Mouse (Mus musculus) heart, adult 8-10 months (tissue): ENCODE data around the gene Bcl3. TPM values are rescaled to one million over a fixed set of nuclear protein-coding genes. Genes with fewer than 3 reads are reported as not detected.
"Not testable (repeated sequence)": the region's sequence is repeated elsewhere in the genome, so short reads cannot be mapped to it uniquely, and the experiment has no call there.

Experiments
- DNase-seq: peaks from one replicate; pipeline ENCODE4 v3.0.0; 2022; ENCODE audit warnings: low spot score
- total RNA-seq, 4 experiments: library from RNA; stranded (reverse); gene quantifications; 2 replicates each; pipeline ENCODE4 v1.2.4; 2022

Gene Bcl3
- total RNA-seq, 4 experiments from 2014 or later = 2.1 to 4.4 (median 3.5) TPM

GRCm38 (mm10) chr7:19806356-19806969, 16.1 kb downstream of the Bcl3 start:
- no peak for DNase-seq

- DNase-seq = peak; percentile 72
Observed at GRCm38 (mm10) chr7:19802995-19803394, 19.6 kb downstream of the Bcl3 start.

DNA sequence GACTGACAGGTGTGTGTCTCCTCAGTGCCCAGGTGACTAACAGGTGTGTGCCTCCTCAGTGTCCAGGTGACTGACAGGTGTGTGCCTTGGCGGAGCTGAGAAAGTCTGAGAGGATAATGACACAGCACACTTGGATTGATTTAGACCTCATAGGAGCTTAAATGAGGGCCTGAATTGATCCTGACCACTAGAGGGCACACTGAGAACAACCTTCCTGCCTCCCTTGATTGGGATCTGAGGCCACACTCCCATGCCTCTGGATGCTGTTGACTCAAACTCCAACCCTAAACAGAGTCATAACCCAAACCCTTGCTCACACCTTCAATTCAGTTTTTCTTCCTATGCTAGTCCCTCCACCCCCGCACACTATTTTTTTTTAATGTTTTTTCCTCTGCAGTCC, 21.8 kb downstream of the Bcl3 start:
- DNase-seq = peak; percentile 67

DNA sequence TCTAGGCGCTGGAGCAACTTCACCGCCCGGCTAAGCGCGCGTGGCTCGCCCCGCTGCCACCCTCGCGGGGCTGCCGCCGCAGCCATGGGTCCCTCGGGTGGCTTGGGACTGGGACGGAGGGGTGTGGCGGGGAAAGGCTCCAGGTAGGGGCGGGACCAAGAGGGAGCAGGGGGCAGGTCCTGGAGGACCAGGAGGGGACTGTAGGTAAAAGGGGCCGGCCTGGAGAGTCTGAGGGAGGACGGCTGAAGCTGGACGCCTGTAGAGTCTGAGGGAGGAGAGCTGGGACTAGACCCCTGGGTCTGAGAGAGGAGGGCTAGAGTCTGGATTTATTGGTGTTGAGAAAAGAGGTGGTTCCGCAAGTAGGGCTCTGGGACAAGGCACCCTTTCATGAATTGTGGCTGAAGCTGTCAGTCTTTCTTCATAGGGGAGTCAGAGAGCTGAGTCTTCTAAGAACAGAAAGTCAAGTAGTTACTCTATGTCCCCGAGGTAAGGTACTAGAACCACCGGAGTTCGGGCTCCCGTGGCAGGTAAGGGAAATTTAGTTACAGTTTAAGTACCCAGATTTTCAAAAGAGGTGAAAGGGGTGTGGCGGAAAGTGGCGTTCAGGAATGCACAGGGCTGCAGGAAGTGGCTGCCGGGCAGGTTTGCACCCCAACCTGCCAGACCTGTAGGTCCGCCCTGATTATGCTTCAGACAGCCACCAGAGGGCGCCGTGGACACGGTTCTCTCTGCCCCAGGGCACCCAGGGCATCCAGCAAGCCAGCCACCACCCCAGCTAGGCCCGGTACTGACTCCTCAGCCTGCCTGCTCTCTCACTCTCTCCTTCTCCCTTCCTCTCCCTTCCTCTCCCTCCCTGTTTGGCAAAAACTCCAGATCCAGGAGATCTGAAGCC, 25.6 kb downstream of the Bcl3 start, which contains the start of gene Cblc:
TSS of gene Cblc (minus strand) at position 113 of the 892 bp plus-strand sequence.
- peak; percentile 72 for DNase-seq

- no peak for DNase-seq
Observed at GRCm38 (mm10) chr7:19796254-19796653, 26.3 kb downstream of the Bcl3 start.

DNA sequence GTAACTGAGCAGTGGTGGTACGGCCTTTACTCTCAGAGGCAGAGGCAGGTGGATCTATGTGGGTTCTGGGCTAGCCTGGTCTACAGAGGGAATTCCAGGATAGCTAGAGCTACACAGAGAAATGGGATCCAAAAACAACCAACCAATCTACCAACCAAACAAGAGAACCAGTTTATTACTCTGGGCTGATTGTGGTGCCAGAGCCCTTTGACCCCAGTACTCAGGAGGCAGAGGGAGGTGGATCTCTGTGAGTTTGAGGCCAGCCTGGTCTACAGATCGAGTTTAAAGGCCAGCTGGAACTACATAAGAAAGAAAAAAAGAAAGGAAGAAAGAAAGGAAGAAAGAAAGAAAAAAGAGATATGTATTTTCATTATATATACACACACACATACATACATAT, 27.3 kb downstream of the Bcl3 start:
- DNase-seq = no peak

DNA sequence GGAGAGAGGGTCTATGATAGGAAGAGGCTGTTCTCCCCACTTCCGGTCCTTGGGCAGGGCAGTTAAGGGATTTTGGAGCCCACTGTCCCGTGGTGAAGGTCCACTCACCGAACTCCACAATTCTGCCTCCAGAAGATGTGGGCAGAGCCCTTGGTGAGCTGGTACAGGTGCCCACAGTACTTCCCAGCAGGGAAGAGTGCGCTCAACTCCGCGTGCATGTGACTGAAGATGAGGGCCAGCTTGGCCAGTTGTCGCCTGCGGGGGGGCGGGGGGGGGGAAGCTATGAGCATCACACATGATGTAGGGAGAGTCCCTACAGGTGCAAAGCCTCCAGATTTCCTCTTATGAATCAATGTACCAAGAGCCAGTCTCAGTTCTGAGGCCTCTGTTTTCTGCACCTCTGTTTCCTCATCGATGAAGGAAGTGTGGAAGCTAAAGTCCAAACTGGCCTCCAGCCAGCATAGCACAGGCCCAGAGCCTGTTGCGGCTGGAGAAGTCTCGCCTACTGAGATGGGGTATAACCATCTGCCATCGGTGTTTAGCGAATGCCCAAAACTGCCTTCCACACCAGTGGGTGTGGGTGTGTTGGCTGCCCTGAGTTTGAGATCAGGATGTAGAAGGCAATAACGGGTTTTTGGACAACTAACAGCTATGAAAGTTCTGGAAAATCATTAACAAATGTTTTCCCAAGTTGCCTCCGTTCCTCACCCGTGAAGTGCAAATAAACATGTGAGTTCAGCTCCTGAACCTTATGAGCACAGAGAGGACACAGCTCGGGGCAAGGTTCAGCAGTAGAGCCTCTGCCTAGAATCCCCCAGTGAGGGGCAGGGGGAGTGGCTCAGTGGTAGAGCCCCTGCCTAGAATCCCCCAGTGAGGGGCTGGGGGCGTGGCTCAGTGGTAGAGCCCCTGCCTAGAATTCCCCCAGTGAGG, 29.6 kb downstream of the Bcl3 start:
- DNase-seq = no peak

- DNase-seq = not testable (repeated sequence)
Observed at GRCm38 (mm10) chr7:19791504-19791903, 31.1 kb downstream of the Bcl3 start.

- peak; percentile 88 for DNase-seq
Observed at GRCm38 (mm10) chr7:19789904-19790347, 32.6 kb downstream of the Bcl3 start.

DNA sequence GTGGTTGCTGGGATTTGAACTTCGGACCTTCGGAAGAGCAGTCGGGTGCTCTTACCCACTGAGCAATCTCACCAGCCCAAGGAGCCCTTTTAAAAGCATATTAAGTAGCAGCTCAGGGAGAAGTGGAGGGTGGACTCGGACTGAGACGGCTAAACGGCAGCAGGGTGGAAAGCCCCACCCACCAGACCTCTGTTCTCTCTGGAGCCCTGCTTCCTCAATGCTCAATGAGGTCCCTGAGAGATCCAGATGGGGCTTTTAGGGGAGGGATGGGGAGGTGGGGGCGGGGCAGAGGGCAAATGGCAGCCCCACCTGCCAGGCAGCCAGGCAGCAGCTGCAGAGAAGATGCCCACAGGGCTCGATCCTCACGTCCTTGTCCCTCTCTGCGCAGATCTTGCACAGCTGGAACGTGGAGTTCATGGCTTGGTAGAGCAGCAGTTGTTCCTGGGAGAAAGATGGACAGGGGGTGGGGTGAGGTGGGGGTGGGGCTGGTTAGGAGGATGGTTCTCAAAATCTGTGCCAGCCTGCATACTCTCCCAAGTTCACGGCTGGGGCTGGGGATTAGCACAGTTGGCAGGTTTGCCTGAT, 36.6 kb downstream of the Bcl3 start:
- no peak for DNase-seq

- DNase-seq = no peak
Observed at GRCm38 (mm10) chr7:19784764-19785535, 37.6 kb downstream of the Bcl3 start.

DNA sequence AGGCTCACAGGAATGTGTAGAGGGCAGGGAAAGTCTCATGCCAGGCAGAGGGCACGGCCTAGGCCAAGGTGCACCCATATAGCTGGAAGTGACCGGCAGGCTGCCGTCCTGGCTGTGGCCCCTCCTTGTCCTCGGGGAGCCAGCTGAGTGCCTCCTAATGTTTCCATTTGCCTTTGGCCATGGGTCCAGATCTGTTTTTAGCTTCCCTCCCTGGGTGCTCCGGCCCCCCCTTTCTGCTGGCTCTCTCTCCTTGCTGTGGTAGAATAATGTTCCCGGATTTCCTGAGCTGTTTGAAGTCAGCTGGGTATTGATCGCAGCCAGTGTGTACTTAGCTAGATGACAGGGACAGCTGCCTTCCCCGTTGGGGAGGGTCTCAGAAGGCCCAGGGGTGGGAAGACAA, 38.9 kb downstream of the Bcl3 start:
- DNase-seq = peak; percentile 86

GRCm38 (mm10) chr7:19782645-19783044, 39.9 kb downstream of the Bcl3 start:
- DNase-seq = no peak

DNA sequence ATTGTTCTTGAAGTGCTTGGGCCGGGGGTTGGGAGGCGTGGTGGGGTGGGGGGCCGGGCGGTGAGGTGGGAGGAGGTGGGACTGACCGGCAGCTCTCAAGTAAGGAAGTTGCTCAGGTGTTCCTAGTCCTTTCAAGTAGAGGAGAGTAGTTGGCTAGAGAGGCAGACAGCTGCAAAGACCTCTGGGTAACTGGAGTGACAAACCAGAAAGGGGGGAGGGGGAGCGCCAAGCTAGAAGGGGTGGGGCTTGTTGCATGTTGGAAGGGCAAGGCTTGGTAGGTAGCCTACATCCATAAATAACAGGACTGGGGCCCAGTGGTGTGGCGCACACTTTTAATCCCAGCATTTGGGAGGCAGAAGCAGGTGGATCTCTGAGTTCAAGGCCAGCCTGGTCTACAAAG, 40.8 kb downstream of the Bcl3 start:
- DNase-seq = no peak

- no peak for DNase-seq
Observed at GRCm38 (mm10) chr7:19779903-19780302, 42.7 kb downstream of the Bcl3 start.

GRCm38 (mm10) chr7:19778645-19779044, 43.9 kb downstream of the Bcl3 start:
- DNase-seq = no peak

DNA sequence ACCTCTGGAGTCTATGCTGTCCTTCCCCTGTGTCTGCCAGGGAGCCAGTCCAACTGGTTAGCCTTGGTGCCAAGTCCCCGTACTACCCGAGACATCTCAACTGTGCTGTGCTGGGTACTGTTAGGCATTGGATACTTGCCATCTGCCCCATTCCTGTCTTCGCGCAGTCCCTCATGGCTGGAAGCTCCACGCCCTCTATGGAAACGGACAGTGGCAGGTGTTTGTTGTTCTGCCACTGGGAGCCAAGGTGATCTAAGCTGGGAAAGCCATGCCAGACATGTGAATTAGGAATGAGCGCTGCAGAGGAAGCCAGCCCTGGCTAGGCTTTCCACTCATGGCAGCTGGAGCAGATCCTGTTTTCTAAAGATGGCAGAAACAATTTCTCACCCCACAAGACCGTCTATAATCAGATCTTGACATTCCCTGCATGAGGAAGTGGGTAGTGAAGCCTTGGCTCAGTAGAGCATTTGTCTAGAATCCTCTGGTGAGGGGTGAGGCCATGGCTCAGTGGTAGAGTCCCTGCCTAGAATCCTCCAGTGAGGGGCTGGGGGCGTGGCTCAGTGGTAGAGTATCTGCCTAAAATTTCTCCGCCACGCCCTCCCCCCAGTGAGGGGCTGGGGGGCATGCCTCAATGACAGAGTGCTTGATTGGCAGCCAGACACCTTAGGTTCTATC, 45.4 kb downstream of the Bcl3 start:
- DNase-seq = peak; percentile 61

DNA sequence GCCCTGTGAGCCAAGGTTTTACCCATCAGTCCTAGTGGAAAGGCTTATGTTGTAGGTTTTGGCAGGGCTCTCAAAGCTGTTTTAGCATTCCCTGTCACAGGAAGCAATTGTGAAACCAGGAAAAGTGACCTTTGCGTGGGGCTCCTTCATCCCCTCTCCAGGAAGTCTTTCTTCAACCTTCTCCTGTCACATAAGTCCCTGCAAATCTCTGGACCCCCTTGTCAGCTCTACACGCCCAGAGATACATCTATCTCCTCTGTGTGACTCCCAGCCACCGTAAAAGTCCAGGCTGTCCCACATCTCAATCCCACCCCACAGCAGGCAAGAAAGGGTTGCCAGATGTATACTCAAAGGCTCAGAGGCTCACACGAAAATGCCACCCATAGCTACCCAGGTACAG, 50.9 kb downstream of the Bcl3 start:
- DNase-seq = no peak

DNA sequence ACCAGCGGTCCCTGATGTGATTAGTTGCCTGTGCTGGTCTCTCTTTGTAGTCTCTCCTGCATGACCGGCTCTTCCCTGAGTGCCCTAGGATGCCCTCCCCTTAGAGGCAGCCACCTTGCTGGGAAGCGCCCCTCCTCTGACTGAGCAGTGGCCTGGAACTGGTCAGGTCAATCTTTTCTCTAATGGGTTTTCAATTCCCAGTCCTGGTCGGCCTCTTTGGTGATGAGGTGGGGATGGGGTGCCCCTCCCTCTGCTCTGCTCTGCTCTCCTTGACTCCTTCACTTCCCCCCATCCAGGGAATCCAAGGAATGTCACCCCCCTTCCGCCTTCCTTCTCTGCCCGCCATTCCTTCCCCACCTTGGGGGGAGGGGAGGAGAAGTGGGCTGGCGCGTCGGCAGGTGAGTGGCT, 51.6 kb downstream of the Bcl3 start, which contains the start of gene Bcam:
TSS of gene Bcam (minus strand) at position 33 of the 408 bp plus-strand sequence.
- no peak for DNase-seq

DNA sequence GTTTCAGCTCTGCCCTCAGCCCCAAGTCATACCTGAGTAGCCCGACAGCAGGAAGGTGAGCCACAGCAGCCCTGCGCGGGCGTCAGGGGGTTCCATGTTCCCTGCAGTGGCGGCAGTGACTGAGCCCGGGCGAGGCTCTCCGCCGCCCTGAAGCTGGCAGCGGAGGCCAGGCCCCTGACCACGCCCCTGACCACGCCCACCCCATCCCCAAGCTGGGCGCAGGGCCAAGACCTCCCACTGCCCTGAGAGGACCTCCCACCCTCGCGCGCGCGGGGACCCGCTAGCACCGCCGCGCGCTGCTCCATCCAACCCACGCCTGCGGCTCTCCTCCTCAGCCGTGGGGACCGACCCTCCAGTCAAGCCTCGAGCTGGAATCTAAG, 52.2 kb downstream of the Bcl3 start:
- peak; percentile 87 for DNase-seq
